Mouse (Mus musculus) testis, adult 2 months (tissue): Measurements from ENCODE around the gene Tmem106a.
"Not testable (repeated sequence)": the region's sequence is repeated elsewhere in the genome, so short reads cannot be mapped to it uniquely, and the experiment has no call there.

Experiments
- CTCF ChIP-seq: fragments of 200-500 bp; IDR thresholded peaks from 2 replicates; pipeline ENCODE4 v1.5.1; 2012; ENCODE audit warnings: low read depth, mild to moderate bottlenecking, inconsistent platforms, low read length, moderate library complexity; ENCODE audit not compliant: control insufficient read depth, insufficient read depth, insufficient replicate concordance
- POLR2A ChIP-seq: fragments of 200-500 bp; IDR thresholded peaks from 2 replicates; pipeline ENCODE4 v1.6.1; 2012; ENCODE audit warnings: low read depth, mild to moderate bottlenecking, inconsistent platforms, low read length, moderate library complexity; ENCODE audit not compliant: control insufficient read depth

DNA sequence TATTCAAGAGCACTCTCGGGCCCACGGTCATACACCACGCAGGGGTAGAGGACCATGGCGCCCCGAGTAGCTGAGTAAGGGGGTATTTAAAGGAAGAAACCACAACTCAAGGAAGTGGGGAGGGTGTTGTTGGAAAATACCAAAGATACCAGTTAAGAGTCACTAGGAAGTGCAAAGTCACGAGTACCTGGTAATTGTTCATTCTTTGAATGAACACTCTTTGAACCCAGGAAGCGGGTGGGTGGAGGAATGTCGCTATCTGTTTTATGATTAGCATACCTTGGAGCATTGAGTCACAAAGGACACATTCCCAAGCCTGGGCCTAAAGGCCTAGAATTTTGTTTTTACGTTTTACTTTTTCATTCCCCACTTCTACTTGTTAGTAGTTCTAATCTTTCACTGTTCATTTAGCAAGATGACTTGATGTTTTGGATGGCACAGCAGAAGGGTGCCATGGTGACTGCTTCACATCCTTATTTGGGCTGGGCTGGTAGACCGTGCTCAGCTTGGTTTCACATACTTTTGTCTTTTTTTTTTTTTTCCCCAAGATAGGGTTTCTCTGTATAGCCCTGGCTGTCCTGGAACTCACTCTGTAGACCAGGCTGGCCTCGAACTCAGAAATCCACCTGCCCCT lies 38.1 kb downstream of the Tmem106a start:
- TF ChIP-seq CTCF, POLR2A: not testable (repeated sequence)
